Comparison of ENCODE assay signal across 23 mouse cellular contexts in genomic region chr15:26262336-26262735, GRCm38 (mm10). TPM values are rescaled to one million over a fixed set of nuclear protein-coding genes. Genes with fewer than 3 reads are reported as not detected.
DNase-seq lines count a peak whose midpoint lies in the region; ATAC-seq and TF ChIP-seq lines count a peak whose summit lies in the region.
"Had no signal": no experiment of that assay in that cellular context is flagged by ENCODE, and none has a peak within 500 bp of the region (broad histone marks: within the 10 kb centered on the region; RNA-seq: fewer than 3 reads in every experiment).

No protein-coding gene starts in this region.

- no peak for TF ChIP-seq CTCF in CH12.LX (conservative IDR thresholded peaks at IDR 0.05 in 1 of 2, IDR thresholded peaks at IDR 0.05 in 1 of 2; ENCODE audit: low read depth in 2 of 2, low read length in 2 of 2)

- no peaks in the 10 kb centered on the region for H3K4me1 ChIP-seq in hindbrain, embryonic 14.5 days (replicated peaks; ENCODE audit: control insufficient read depth, insufficient read depth, low read length)
- no peaks in the 10 kb centered on the region for H3K4me1 ChIP-seq in hindbrain, embryonic 10.5 days (replicated peaks)
- peaks cover 3 to 14% of the 10 kb centered on the region in 2 experiments; a peak in 3 of 4 replicates for H3K4me1 ChIP-seq in CH12.LX (ENCODE audit: control insufficient read depth in 1 of 2, insufficient read depth in 2 of 2)

- DNase-seq in cerebellum, postnatal 10 days: peak; percentile 4 to 13
- DNase-seq in cerebellum, postnatal 25 days: no peak
- DNase-seq in hindbrain, embryonic 14.5 days (ENCODE audit: low spot score): peak; percentile 16
- no peak for DNase-seq in hindbrain, embryonic 10.5 days (ENCODE audit: low spot score)
- peak; percentile 43 for DNase-seq in CH12.LX (ENCODE audit: extremely low read depth)
- DNase-seq in right cerebral cortex, postnatal 10 days (ENCODE audit: low spot score in 2 of 2): no peak
- no peak for DNase-seq in layer of hippocampus, adult 9-11 months
- DNase-seq: adrenal gland, adult 2 months; adrenal gland, adult 8-10 months; adrenal gland, postnatal 10 days; adrenal gland, postnatal 14 days; adrenal gland, postnatal 25 days; adrenal gland, postnatal 36 days; B cell, adult 2 months; cerebellum, adult 11 months; cerebellum, adult 11-12 months; cerebellum, adult 18-20 months had no signal

- H3K9ac ChIP-seq in hindbrain, embryonic 14.5 days: no peak overlapping the region
- H3K9ac ChIP-seq in CH12.LX (ENCODE audit: insufficient read depth, low read depth): no peak overlapping the region

- no peaks in the 10 kb centered on the region for H3K27me3 ChIP-seq in hindbrain, embryonic 14.5 days (ENCODE audit: control insufficient read depth, insufficient read depth, low read length)
- H3K27me3 ChIP-seq in hindbrain, embryonic 10.5 days (ENCODE audit: insufficient read depth, poor library complexity, severe bottlenecking): no peaks in the 10 kb centered on the region
- no peaks in the 10 kb centered on the region for H3K27me3 ChIP-seq in CH12.LX (replicated peaks)
- no peaks in the 10 kb centered on the region for H3K27me3 ChIP-seq in myocyte (ENCODE audit: control insufficient read depth, insufficient read depth, insufficient read length)

- H3ac ChIP-seq in myocyte (ENCODE audit: control insufficient read depth, insufficient read length): no peak overlapping the region

- ATAC-seq in hindbrain, embryonic 14.5 days (ENCODE audit: low FRiP score): no peak
- ATAC-seq: activated CD4-positive, CD25-positive, alpha-beta regulatory T cell, adult 4 months; CD4-positive, CD25-positive, alpha-beta regulatory T cell, adult 4 months; Patski had no signal

- no peak overlapping the region for H3K27ac ChIP-seq in hindbrain, embryonic 14.5 days
- no peak overlapping the region for H3K27ac ChIP-seq in hindbrain, embryonic 10.5 days
- H3K27ac ChIP-seq in CH12.LX (ENCODE audit: insufficient read depth, low read depth): no peak overlapping the region

- H3K4me3 ChIP-seq in hindbrain, embryonic 14.5 days (replicated peaks; ENCODE audit: low read length): no peak overlapping the region
- H3K4me3 ChIP-seq in hindbrain, embryonic 10.5 days: no peak overlapping the region
- no peak overlapping the region for H3K4me3 ChIP-seq in CH12.LX (replicated peaks in 1 of 3; ENCODE audit: low read depth in 2 of 3, low read length in 2 of 3, poor library complexity in 1 of 3)
- no peak overlapping the region for H3K4me3 ChIP-seq in myocyte

- TF ChIP-seq EP300 in CH12.LX (IDR thresholded peaks at IDR 0.05; ENCODE audit: low read length): peak; percentile 44; the same call in 1 of the 2 replicates

- no peaks in the 10 kb centered on the region for H3K9me3 ChIP-seq in hindbrain, embryonic 14.5 days (ENCODE audit: control insufficient read depth, low read length)
- H3K9me3 ChIP-seq in hindbrain, embryonic 10.5 days: no peaks in the 10 kb centered on the region
- no peaks in the 10 kb centered on the region for H3K9me3 ChIP-seq in CH12.LX (replicated peaks; ENCODE audit: low read length)
- H3K9me3 ChIP-seq: G1E had no signal

- no peak for TF ChIP-seq RAD21 in CH12.LX (IDR thresholded peaks at IDR 0.05; ENCODE audit: low read depth, low read length)

- dilution Hi-C loops in CH12.LX (cut with MboI; ENCODE audit: extremely low pct_ligation_motif_present, extremely low pct_unique_long_range_greater_than_20kb, low sequenced_read_pairs): no loop called here

- TF ChIP-seq POLR2A in CH12.LX (IDR thresholded peaks at IDR 0.05; ENCODE audit: low read depth, low read length) (no peak), myocyte (IDR thresholded peaks at IDR 0.05; ENCODE audit: insufficient read length, low read depth) (no peak)

- in situ Hi-C loops in CH12.LX (cut with MboI; ENCODE audit: low pct_ligation_motif_present, low pct_unique_long_range_greater_than_20kb, low sequenced_read_pairs): no loop called here

- no peaks in the 10 kb centered on the region for H3K36me3 ChIP-seq in hindbrain, embryonic 14.5 days (replicated peaks; ENCODE audit: control insufficient read depth, insufficient read depth)
- H3K36me3 ChIP-seq in hindbrain, embryonic 10.5 days: no peaks in the 10 kb centered on the region
- H3K36me3 ChIP-seq in CH12.LX (replicated peaks in 1 of 2; ENCODE audit: control insufficient read depth in 1 of 2, insufficient read depth in 1 of 2, low read length in 1 of 2) (no peaks in the 10 kb centered on the region), myocyte (ENCODE audit: control insufficient read depth, insufficient read depth) (no peaks in the 10 kb centered on the region)
- H3K36me3 ChIP-seq: G1E had no signal

- H3K79me2 ChIP-seq in CH12.LX (replicated peaks; ENCODE audit: control insufficient read depth, extremely low read depth, insufficient read depth, poor library complexity, severe bottlenecking) (no peaks in the 10 kb centered on the region), myocyte (ENCODE audit: control insufficient read depth, insufficient read depth) (no peaks in the 10 kb centered on the region)

- H3K4me2 ChIP-seq in hindbrain, embryonic 14.5 days (replicated peaks): no peak overlapping the region
- H3K4me2 ChIP-seq in CH12.LX (ENCODE audit: insufficient read depth, low read depth, poor library complexity, severe bottlenecking) (no peak overlapping the region), myocyte (ENCODE audit: low read depth) (no peak overlapping the region)

- 67% methylated on average over 1 of the region's 1 CpGs for WGBS in hindbrain, embryonic 14.5 days
- WGBS in hindbrain, embryonic 10.5 days: 70% methylated on average over 1 of the region's 1 CpGs

TF ChIP-seq in CH12.LX, 34 proteins besides CTCF, POLR2A, EP300 and RAD21 (continues in another document):
- TF ChIP-seq HCFC1 (IDR thresholded peaks at IDR 0.05; ENCODE audit: low read depth, low read length) (no peak), KAT2A (IDR thresholded peaks at IDR 0.05; ENCODE audit: insufficient replicate concordance, low read length) (no peak), RCOR1 (conservative IDR thresholded peaks at IDR 0.05; ENCODE audit: low read depth, low read length) (no peak), ETS1 (conservative IDR thresholded peaks at IDR 0.05; ENCODE audit: low read depth, low read length) (peak; percentile 75), CHD1 (IDR thresholded peaks at IDR 0.05; ENCODE audit: low read depth, low read length) (no peak), MAZ (IDR thresholded peaks at IDR 0.05; ENCODE audit: low read depth, low read length) (no peak), MEF2A (IDR thresholded peaks at IDR 0.05; ENCODE audit: borderline replicate concordance, low read depth, low read length) (0 out of 2 replicates have a peak, but pooled peaks have one; percentile 18), ZC3H11A (IDR thresholded peaks at IDR 0.05; ENCODE audit: low read depth, low read length) (no peak), MXI1 (IDR thresholded peaks at IDR 0.05; ENCODE audit: low read depth, low read length) (no peak), BHLHE40 (IDR thresholded peaks at IDR 0.05; ENCODE audit: low read depth, low read length) (peak; percentile 37; the same call in 1 of the 2 replicates), E2F4 (IDR thresholded peaks at IDR 0.05; ENCODE audit: insufficient replicate concordance, low read depth, low read length) (no peak), USF2 (conservative IDR thresholded peaks at IDR 0.05; ENCODE audit: low read depth, low read length) (no peak), NELFE (IDR thresholded peaks at IDR 0.05; ENCODE audit: low read depth, low read length) (no peak), MAX (IDR thresholded peaks at IDR 0.05; ENCODE audit: low read length) (no peak), TBP (conservative IDR thresholded peaks at IDR 0.05; ENCODE audit: low read depth, low read length) (no peak), JUN (IDR thresholded peaks at IDR 0.05; ENCODE audit: insufficient read depth, low read depth, low read length) (no peak), MAFK (IDR thresholded peaks at IDR 0.05; ENCODE audit: insufficient replicate concordance, low read length) (no peak)

TF ChIP-seq in myocyte, 11 proteins besides CTCF, POLR2A, EP300 and RAD21:
- TF ChIP-seq MYOG (IDR thresholded peaks at IDR 0.05; ENCODE audit: control insufficient read depth in 1 of 3, insufficient read depth in 1 of 3, insufficient read length in 2 of 3, low read depth in 2 of 3): peak in 2 of 3 experiments; percentile 10 to 43
- TF ChIP-seq TCF12 (IDR thresholded peaks at IDR 0.05; ENCODE audit: insufficient read depth, poor library complexity, severe bottlenecking): peak; percentile 3
- TF ChIP-seq MYOD1 (IDR thresholded peaks at IDR 0.05; ENCODE audit: control insufficient read depth in 1 of 3, insufficient read length in 2 of 3, low read depth in 2 of 3): peak in 1 of 3 experiments; percentile 54
- TF ChIP-seq USF1 (IDR thresholded peaks at IDR 0.05; ENCODE audit: low read depth): no peak

RNA-seq across cellular contexts. Expression of gene March11, which starts 46.5 kb away (rescaled TPM):
- 12.0 and 16.9 TPM in 2 replicates for polyA plus RNA-seq in hindbrain, embryonic 14.5 days (2014; fragmentation: Nextera tagmentation; extraction: Ambion mirVana)
- polyA plus RNA-seq in hindbrain, embryonic 10.5 days (2016; fragmentation: Nextera tagmentation; extraction: Ambion mirVana): 1.4 and 2.2 TPM in 2 replicates
- total RNA-seq in CH12.LX (2012; rRNA removed) (not detected in 2 replicates), CH12.LX (2014; rRNA removed) (not detected in 2 replicates)
- polyA plus RNA-seq in CH12.LX (2012; ENCODE audit: insufficient read length, low read depth) (not detected in 2 replicates), myocyte (2012; fragmentation: generic; extraction: Trizol) (73.8 TPM)
- total RNA-seq: MEL had no signal
- polyA plus RNA-seq: activated CD4-positive, CD25-positive, alpha-beta regulatory T cell, adult 4 months; G1E had no signal

Comparison
In these comparisons a context has a peak if more than half of its experiments do, and no peak if none do; other contexts are left out.
1. DNase-seq: peak in cerebellum, postnatal 10 days (2 of 2), hindbrain, embryonic 14.5 days (single experiment) and CH12.LX (single experiment); none in cerebellum, postnatal 25 days (0 of 2), hindbrain, embryonic 10.5 days (single experiment), right cerebral cortex, postnatal 10 days (0 of 2) and layer of hippocampus, adult 9-11 months (single experiment).